Mouse (Mus musculus) neural tube, embryonic 14.5 days (tissue): Measurements from ENCODE around the gene Tnrc6b. TPM values are rescaled to one million over a fixed set of nuclear protein-coding genes. Genes with fewer than 3 reads are reported as not detected.

Experiments
- ATAC-seq: fragments of 200-750 bp; cut with Nextera tagmentation; 2 replicates; pipeline ENCODE4 v1.8.0; 2017; ENCODE audit warnings: low read depth, mild to moderate bottlenecking, moderate TSS enrichment, moderate library complexity
- H3K27ac ChIP-seq: fragments of 300-500 bp; sonication (generic); 2 replicates; pipeline ENCODE4 v1.5.1; 2014; ENCODE audit warnings: low read depth, mild to moderate bottlenecking, control low read depth, low read length, moderate library complexity, mixed read lengths
- H3K27me3 ChIP-seq: fragments of 300-500 bp; sonication (generic); 2 replicates; pipeline ENCODE4 v1.6.1; 2014; ENCODE audit warnings: low read length; ENCODE audit not compliant: control insufficient read depth, insufficient read depth
- H3K36me3 ChIP-seq: fragments of 300-500 bp; sonication (generic); 2 replicates; pipeline ENCODE4 v1.6.1; 2014; ENCODE audit warnings: low read length, mixed read lengths; ENCODE audit not compliant: control insufficient read depth, insufficient read depth
- H3K4me1 ChIP-seq: fragments of 300-500 bp; sonication (generic); 2 replicates; pipeline ENCODE4 v1.6.1; 2014; ENCODE audit warnings: low read length; ENCODE audit not compliant: control insufficient read depth, insufficient read depth
- H3K4me2 ChIP-seq: fragments of 300-500 bp; sonication (generic); 2 replicates; pipeline ENCODE4 v1.6.1; 2014; ENCODE audit warnings: mild to moderate bottlenecking, low read depth, low read length, control low read depth
- H3K4me3 ChIP-seq: fragments of 300-500 bp; sonication (generic); 2 replicates; pipeline ENCODE4 v1.5.1; 2014; ENCODE audit warnings: low read depth, low read length, control low read depth, mixed read lengths
- H3K9ac ChIP-seq: fragments of 300-500 bp; sonication (generic); replicated peaks from 2 replicates; pipeline ENCODE4 v1.6.1; 2014; ENCODE audit warnings: low read depth, mild to moderate bottlenecking, control low read depth, low read length, mixed read lengths
- H3K9me3 ChIP-seq: fragments of 300-500 bp; sonication (generic); 2 replicates; pipeline ENCODE4 v1.6.1; 2016; ENCODE audit warnings: low read length; ENCODE audit not compliant: control insufficient read depth
- WGBS: fragments of 180-500 bp; shearing (Covaris S2); extraction: QIAGEN DNeasy Blood & Tissue Kit; methylation state at CpG from one replicate; pipeline ENCODE4 v1.1.7; 2014; 5-methylcytosine and 5-hydroxymethylcytosine counted together
- polyA plus RNA-seq: library from polyadenylated mRNA; unstranded; fragments of >200 nt; fragmentation: Nextera tagmentation; extraction: Ambion mirVana; gene quantifications from 2 replicates; pipeline ENCODE4 v1.2.1, GENCODE M21; 2014

The Tnrc6b gene
- polyA plus RNA-seq, 1 experiment from 2014 or later = 26.5 TPM

DNA sequence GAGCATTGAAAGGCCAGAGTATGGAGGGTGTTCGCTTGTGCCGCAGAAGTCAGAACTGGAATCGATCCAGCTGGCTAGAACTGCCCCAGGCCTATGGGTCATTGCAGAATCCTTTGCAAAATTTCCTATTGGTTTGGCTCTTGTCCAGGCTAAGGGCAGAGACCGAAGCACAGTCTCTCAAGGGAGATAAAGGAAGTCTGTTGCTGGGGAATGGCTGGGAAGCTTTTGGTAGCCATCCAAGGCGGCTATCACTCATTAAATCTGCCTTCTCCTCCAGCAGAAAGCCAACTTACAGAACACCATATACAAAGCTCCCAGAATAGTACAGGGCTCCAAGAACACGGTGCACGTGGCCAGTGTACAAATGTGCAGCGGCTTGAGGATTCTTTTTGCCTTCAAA is 4.0 kb upstream of the Tnrc6b start:
- no peaks in the 10 kb centered on the region for H3K27me3 ChIP-seq
- H3K27ac ChIP-seq = peak overlapping the region; percentile 55

DNA sequence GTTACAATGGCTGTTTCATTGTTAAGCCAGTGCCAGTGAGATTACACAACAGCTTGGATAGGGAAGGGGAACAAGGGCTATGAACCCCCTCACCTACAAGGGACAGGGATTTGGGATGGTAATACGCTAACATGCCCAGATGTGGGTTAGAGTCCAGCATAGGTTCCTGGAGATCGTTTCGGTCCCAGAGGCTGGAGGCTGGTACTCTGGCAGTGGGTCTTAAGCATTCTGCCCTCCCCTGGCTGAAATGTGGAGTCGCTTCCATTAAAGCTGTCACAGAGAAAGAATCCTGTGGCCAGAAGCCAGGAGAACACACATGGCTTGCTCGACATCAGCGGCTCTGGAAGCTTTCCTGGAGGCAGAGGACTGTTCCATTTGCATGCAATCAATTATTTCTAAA is 1.5 kb upstream of the Tnrc6b start:
- Histone ChIP-seq H3K4me3 (no peak overlapping the region), H3K4me2 (0 out of 2 replicates have a peak overlapping the region, but pooled peaks have one; percentile 12), H3K9ac (no peak overlapping the region), H3K4me1 (peaks cover 17% of the 10 kb centered on the region), H3K27me3 (no peaks in the 10 kb centered on the region), H3K36me3 (no peaks in the 10 kb centered on the region), H3K9me3 (no peaks in the 10 kb centered on the region), H3K27ac (no peak overlapping the region)
- ATAC-seq = no peak
- 46% methylated on average over 6 of the region's 6 CpGs for WGBS

More for the DNA sequence above, 4.0 kb upstream of the Tnrc6b start:
- Histone ChIP-seq H3K4me2 (peak overlapping the region; percentile 40; the same call in 1 of the 2 replicates), H3K9ac (no peak overlapping the region), H3K4me3 (no peak overlapping the region), H3K36me3 (no peaks in the 10 kb centered on the region), H3K9me3 (no peaks in the 10 kb centered on the region), H3K4me1 (peaks cover 10% of the 10 kb centered on the region)
- no peak for ATAC-seq
- 34% methylated on average over 8 of the region's 8 CpGs for WGBS

GRCm38 (mm10) chr15:80710257-80710607 is 881 bp upstream of the Tnrc6b start:
- Histone ChIP-seq H3K4me1 (peaks cover 17% of the 10 kb centered on the region), H3K27ac (peak overlapping the region; percentile 96; the same call in 1 of the 2 replicates), H3K9me3 (no peaks in the 10 kb centered on the region), H3K36me3 (no peaks in the 10 kb centered on the region), H3K4me2 (peak overlapping the region; percentile 45), H3K4me3 (peak overlapping the region; percentile 95; the same call in 1 of the 2 replicates), H3K27me3 (no peaks in the 10 kb centered on the region), H3K9ac (no peak overlapping the region; the same call in 1 of the 2 replicates)
- no peak for ATAC-seq
- WGBS = 14% methylated on average over 5 of the region's 5 CpGs

- 1% methylated on average over 73 of the region's 106 CpGs for WGBS
- H3K4me2 ChIP-seq = peak overlapping the region; percentile 68
- H3K9me3 ChIP-seq = no peaks in the 10 kb centered on the region
- H3K27me3 ChIP-seq = no peaks in the 10 kb centered on the region
- ATAC-seq = peak; percentile 42
- peaks cover 17% of the 10 kb centered on the region for H3K4me1 ChIP-seq
- peak overlapping the region; percentile 79 for H3K9ac ChIP-seq
- H3K27ac ChIP-seq = peak overlapping the region; percentile 96
- peak overlapping the region; percentile 95 for H3K4me3 ChIP-seq
- no peaks in the 10 kb centered on the region for H3K36me3 ChIP-seq
Observed at GRCm38 (mm10) chr15:80711401-80712151, 463 bp downstream of the Tnrc6b start.

DNA sequence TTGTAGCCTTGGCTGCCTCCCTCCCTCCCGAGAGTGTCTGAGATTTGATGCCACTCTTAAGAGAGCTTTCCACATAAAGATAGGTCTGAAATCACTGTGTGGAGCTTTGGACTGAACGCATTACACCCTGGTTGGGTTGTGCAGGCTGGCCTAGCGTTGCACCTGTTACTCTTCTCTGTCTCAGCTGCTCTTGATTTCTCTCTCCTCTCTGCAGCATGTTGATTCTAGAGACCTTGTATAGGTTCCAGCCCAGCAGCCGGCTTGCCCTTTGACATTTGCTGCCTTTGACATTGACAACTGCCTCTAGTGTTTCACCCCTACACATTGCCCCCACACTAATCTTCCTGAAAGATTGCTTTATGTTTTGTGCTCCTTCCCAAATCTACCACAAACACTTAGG is 3.2 kb downstream of the Tnrc6b start:
- H3K4me2 ChIP-seq = no peak overlapping the region

DNA sequence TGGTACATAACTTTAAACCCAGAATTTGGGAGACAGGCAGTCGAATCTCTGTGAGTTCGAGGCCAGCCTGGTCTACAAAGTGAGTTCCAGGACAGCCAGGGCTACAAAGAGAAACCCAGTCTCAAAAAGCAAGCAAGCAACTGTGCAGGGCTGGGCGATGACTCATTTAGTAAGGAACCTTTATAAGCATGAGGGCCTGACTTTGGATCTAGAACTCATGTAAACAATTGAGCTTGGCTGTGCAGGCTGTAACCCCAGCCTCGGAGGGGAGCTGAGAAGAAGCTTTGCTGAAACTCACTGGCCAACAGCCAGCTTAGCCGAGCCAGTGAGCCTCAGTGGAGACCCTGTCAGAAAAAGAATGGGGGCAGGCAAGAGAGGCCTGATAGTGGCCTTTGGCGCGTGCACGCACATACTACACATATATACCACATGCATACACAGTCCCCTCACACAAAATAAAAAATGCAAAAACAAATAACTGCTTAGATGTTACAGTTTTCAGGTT is 5.6 kb downstream of the Tnrc6b start:
- no peak overlapping the region for H3K4me2 ChIP-seq
- H3K36me3 ChIP-seq = no peaks in the 10 kb centered on the region
- ATAC-seq = no peak
- peaks cover 9% of the 10 kb centered on the region for H3K4me1 ChIP-seq
- no peak overlapping the region for H3K27ac ChIP-seq
- no peaks in the 10 kb centered on the region for H3K27me3 ChIP-seq
- H3K9me3 ChIP-seq = no peaks in the 10 kb centered on the region
- WGBS = 84% methylated on average over 8 of the region's 8 CpGs
- H3K9ac ChIP-seq = no peak overlapping the region
- H3K4me3 ChIP-seq = no peak overlapping the region

More for the DNA sequence above, 3.2 kb downstream of the Tnrc6b start:
- H3K9me3 ChIP-seq = no peaks in the 10 kb centered on the region
- no peaks in the 10 kb centered on the region for H3K27me3 ChIP-seq
- H3K27ac ChIP-seq = no peak overlapping the region
- H3K9ac ChIP-seq = no peak overlapping the region
- H3K4me1 ChIP-seq = peaks cover 14% of the 10 kb centered on the region
- ATAC-seq = no peak
- no peaks in the 10 kb centered on the region for H3K36me3 ChIP-seq
- H3K4me3 ChIP-seq = no peak overlapping the region
- 79% methylated on average over 4 of the region's 4 CpGs for WGBS

GRCm38 (mm10) chr15:80717431-80717830 is 6.3 kb downstream of the Tnrc6b start:
- Histone ChIP-seq H3K4me3 (no peak overlapping the region), H3K27ac (no peak overlapping the region), H3K9ac (no peak overlapping the region), H3K27me3 (no peaks in the 10 kb centered on the region), H3K4me1 (peaks cover 4% of the 10 kb centered on the region), H3K4me2 (no peak overlapping the region), H3K36me3 (no peaks in the 10 kb centered on the region), H3K9me3 (no peaks in the 10 kb centered on the region)
- WGBS = 60% methylated on average over 1 of the region's 1 CpGs
- ATAC-seq = no peak

DNA sequence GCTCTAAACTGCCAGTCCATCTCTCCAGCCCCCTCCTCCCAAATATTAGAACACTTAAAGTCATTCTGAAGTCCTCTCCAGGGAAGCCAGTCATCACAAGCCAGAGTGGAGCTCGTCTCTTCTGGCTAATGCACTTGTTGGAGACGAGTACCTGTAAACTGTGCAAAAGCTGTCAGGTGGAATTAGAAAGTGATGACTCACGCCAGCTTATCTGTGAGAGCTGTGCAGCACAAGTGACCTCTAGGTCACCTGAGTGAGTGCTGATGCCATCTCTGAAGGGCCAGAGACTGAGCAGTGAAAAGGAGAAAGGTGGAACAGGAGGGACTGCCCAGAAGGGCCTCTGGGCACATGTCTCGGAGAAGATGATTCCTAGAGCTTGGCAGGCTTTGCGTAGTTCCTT is 9.1 kb downstream of the Tnrc6b start:
- H3K27me3 ChIP-seq = no peaks in the 10 kb centered on the region
- H3K4me1 ChIP-seq = no peaks in the 10 kb centered on the region
- H3K27ac ChIP-seq = no peak overlapping the region
- H3K36me3 ChIP-seq = no peaks in the 10 kb centered on the region
- WGBS = 88% methylated on average over 5 of the region's 5 CpGs
- H3K4me3 ChIP-seq = no peak overlapping the region
- no peak overlapping the region for H3K4me2 ChIP-seq
- H3K9me3 ChIP-seq = no peaks in the 10 kb centered on the region
- no peak overlapping the region for H3K9ac ChIP-seq
- no peak for ATAC-seq

DNA sequence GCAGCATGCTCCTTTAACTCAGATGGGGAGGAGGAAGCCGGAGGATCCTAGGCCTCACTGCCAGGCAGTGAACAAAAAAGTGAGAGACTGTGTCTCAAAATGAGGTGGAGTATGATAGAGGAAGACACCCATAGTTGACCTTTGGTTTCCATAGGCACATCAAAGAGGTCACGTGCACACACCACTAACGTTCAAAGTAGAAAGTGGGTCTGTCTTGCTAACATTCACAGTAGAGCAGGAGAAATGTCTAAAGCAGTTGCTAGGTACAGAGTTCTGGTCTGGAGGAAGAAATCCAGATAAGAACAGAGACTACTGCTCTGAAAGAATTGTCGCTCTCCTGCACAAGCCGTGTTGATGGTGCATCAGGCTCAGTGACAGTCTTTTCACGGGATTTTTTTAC is 10.7 kb downstream of the Tnrc6b start:
- WGBS = 85% methylated on average over 6 of the region's 6 CpGs
- H3K27ac ChIP-seq = no peak overlapping the region
- no peaks in the 10 kb centered on the region for H3K4me1 ChIP-seq
- no peak overlapping the region for H3K9ac ChIP-seq
- no peaks in the 10 kb centered on the region for H3K36me3 ChIP-seq
- H3K4me3 ChIP-seq = no peak overlapping the region
- ATAC-seq = no peak
- no peak overlapping the region for H3K4me2 ChIP-seq
- no peaks in the 10 kb centered on the region for H3K27me3 ChIP-seq
- no peaks in the 10 kb centered on the region for H3K9me3 ChIP-seq
